Mouse (Mus musculus): Measurements from ENCODE around the gene Slc4a4.

DNA sequence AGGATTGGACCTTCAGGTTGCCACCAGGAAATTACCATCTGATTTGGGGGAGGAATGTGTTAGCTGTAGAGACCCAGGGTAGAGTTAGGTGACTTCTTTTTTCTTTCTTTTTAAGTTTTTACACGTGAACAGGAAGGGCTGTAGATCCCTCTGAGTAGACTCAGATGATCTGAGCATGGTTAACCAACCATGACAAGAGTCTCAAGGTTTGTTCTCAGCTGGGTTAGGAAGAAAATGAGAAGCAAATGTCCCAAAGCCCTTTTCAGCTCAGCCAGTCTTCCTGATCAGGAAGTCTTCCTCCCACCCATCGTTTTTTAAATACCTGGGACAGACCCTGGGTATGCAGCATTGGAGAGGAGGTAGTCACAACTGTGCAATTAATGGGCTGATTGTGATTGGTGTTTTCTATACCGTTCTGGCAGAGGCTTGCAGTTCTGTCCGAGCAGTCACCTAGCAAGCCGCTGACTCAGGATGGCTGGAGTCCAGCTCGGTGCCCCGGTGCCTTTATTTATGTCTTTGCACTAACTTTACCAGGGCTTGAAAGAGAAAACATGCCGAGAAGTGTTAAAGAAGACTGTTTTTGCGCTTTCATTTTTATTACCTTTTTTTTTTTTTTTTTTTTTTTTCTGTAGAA lies 236.8 kb downstream of the Slc4a4 start:
- TF ChIP-seq CTCF (IDR thresholded peaks at IDR 0.05; ENCODE audit: low read depth) (no peak), EP300 (IDR thresholded peaks at IDR 0.05; ENCODE audit: low read depth) (no peak)
